Mouse (Mus musculus): ENCODE measurements at regions not wholly inside any gene's neighbourhood (a gene's known extent, or its start where the extent isn't known, plus 50 kb on each side); places are given as distances from the start of the nearest gene placed in this dataset.

DNA sequence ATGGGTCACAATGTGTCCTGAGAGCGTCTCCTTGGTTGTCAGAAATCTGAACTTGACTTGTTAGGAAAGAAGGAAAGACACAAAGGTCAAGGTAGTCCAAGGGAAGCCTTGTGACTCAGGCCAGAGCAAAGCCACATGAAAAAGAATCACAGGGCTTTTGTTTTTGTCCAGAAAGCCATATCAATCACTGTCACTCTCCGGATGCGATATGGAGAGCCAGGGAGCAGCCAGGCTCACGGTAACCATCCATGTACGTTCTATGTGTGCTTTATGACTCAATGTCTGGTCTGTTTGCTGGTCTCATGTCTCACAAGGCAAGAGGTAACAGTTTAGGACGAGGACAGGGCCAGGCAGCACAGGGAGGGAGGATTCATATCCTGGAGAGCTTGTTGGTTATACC, 157.3 kb upstream of the Map3k1 start:
- TF ChIP-seq CTCF (IDR thresholded peaks at IDR 0.05; ENCODE audit: low read depth, low read length) (no peak), POLR2A (IDR thresholded peaks at IDR 0.05; ENCODE audit: insufficient read depth, low read length) (no peak), EP300 (IDR thresholded peaks at IDR 0.05; ENCODE audit: insufficient read depth, low read depth, low read length) (no peak)

Data from ES-Bruce4 (cell line).